Mouse (Mus musculus) cerebellum, adult 9-11 months (tissue): ENCODE results near the gene Mecom.

Experiments
- DNase-seq: peaks from one replicate; pipeline ENCODE4 v3.0.0; 2022

The Mecom gene

GRCm38 (mm10) chr3:30330021-30330420 is 217.8 kb downstream of the Mecom start:
- DNase-seq = no peak

- no peak for DNase-seq
Observed at GRCm38 (mm10) chr3:30314955-30315354, 232.9 kb downstream of the Mecom start.

GRCm38 (mm10) chr3:30308081-30308480 is 239.7 kb downstream of the Mecom start:
- no peak for DNase-seq

GRCm38 (mm10) chr3:30307601-30308000 is 240.2 kb downstream of the Mecom start:
- DNase-seq = no peak

- DNase-seq = no peak
Observed at GRCm38 (mm10) chr3:30306080-30306479, 241.7 kb downstream of the Mecom start.

- DNase-seq = no peak
Observed at GRCm38 (mm10) chr3:30299460-30299859, 248.3 kb downstream of the Mecom start.

- no peak for DNase-seq
Observed at GRCm38 (mm10) chr3:30294433-30294832, 253.4 kb downstream of the Mecom start.

- DNase-seq = no peak
Observed at GRCm38 (mm10) chr3:30286529-30286928, 261.3 kb downstream of the Mecom start.

GRCm38 (mm10) chr3:30284094-30284493 is 263.7 kb downstream of the Mecom start:
- no peak for DNase-seq

- DNase-seq = no peak
Observed at GRCm38 (mm10) chr3:30283562-30283961, 264.2 kb downstream of the Mecom start.

- DNase-seq = no peak
Observed at GRCm38 (mm10) chr3:30277569-30277968, 270.2 kb downstream of the Mecom start.

GRCm38 (mm10) chr3:30276099-30276498 is 271.7 kb downstream of the Mecom start:
- DNase-seq = no peak

- no peak for DNase-seq
Observed at GRCm38 (mm10) chr3:30269253-30269652, 278.6 kb downstream of the Mecom start.

- DNase-seq = no peak
Observed at GRCm38 (mm10) chr3:30260945-30261344, 286.9 kb downstream of the Mecom start.

GRCm38 (mm10) chr3:30258421-30258820 is 289.4 kb downstream of the Mecom start:
- DNase-seq = no peak

GRCm38 (mm10) chr3:30257776-30258175 is 290.0 kb downstream of the Mecom start:
- no peak for DNase-seq

- no peak for DNase-seq
Observed at GRCm38 (mm10) chr3:30256896-30257295, 290.9 kb downstream of the Mecom start.

GRCm38 (mm10) chr3:30255828-30256227 is 292.0 kb downstream of the Mecom start:
- DNase-seq = no peak

- no peak for DNase-seq
Observed at GRCm38 (mm10) chr3:30254451-30254850, 293.4 kb downstream of the Mecom start.

GRCm38 (mm10) chr3:30253714-30254113 is 294.1 kb downstream of the Mecom start:
- no peak for DNase-seq

GRCm38 (mm10) chr3:30248656-30249384 is 299.0 kb downstream of the Mecom start:
- no peak for DNase-seq

- DNase-seq = no peak
Observed at GRCm38 (mm10) chr3:30247256-30247655, 300.6 kb downstream of the Mecom start.

- DNase-seq = no peak
Observed at GRCm38 (mm10) chr3:30246431-30247041, 301.3 kb downstream of the Mecom start.

GRCm38 (mm10) chr3:30245950-30246349 is 301.9 kb downstream of the Mecom start:
- no peak for DNase-seq

GRCm38 (mm10) chr3:30244401-30244871 is 303.4 kb downstream of the Mecom start:
- no peak for DNase-seq
